Mouse (Mus musculus) splenic B cell, adult 2 months (primary cell): ENCODE data around the gene Rel.
"Not testable (repeated sequence)": the region's sequence is repeated elsewhere in the genome, so short reads cannot be mapped to it uniquely, and the experiment has no call there.

ENCODE experiments used
- DNase-seq: peaks from one replicate; pipeline ENCODE4 v3.0.0-alpha.2; 2011; ENCODE audit warnings: low read depth, low spot score
- H3K27me3 ChIP-seq: 2 replicates; pipeline ENCODE4 v1.6.1; 2012; ENCODE audit warnings: mild to moderate bottlenecking, low read length, moderate library complexity, mixed read lengths; ENCODE audit not compliant: control insufficient read depth, poor library complexity, insufficient read depth, severe bottlenecking
- H3K36me3 ChIP-seq: 2 replicates; pipeline ENCODE4 v1.6.1; 2012; ENCODE audit warnings: mild to moderate bottlenecking, low read length, moderate library complexity, mixed read lengths; ENCODE audit not compliant: control insufficient read depth, poor library complexity, insufficient read depth, severe bottlenecking

Gene Rel

DNA sequence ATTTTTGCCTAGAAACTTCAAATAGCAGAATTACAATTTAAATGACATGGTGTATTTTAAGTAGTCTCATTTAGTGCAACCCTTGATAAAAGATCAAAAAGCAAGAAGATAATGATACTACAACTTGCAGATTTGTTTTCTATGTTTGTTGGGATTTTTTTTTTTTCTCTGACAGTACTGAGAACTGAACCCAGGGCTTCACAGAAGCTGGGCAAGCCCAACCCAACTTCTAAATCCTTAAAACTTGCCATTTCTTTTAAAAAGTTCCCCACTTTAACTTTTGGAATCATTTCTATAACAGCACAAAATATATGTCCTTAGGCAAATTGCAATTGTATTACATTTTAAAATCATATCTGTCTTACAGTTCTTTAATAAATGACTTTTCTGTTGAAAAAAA lies 1.7 kb downstream of the Rel start:
- no peak for DNase-seq
- H3K27me3 ChIP-seq: no peaks in the 10 kb centered on the region
- H3K36me3 ChIP-seq: 0 out of 2 replicates have a peak, but pooled peaks cover 4% of the 10 kb centered on the region

DNA sequence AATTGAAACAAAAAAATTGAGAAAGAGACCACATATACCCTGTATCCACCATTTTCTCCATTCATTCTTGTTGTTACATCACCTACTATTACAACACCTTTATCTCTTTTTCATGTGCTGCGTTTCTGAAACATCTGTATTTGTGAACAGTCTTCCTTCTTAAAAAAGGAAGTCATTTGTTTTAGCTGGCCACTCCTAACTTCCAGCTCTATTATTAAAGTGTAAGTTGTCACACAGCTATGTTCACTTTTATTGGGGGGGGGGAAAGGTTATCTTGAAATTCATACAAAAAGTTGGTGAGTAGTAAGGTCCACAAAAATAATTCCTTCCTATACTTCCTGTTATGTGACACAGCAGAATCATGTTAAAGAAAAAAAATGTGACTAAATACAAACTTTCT lies 2.8 kb downstream of the Rel start:
- Histone ChIP-seq H3K27me3 (no peaks in the 10 kb centered on the region), H3K36me3 (0 out of 2 replicates have a peak, but pooled peaks cover 4% of the 10 kb centered on the region)
- DNase-seq: peak; percentile 43

- H3K36me3 ChIP-seq, DNase-seq, H3K27me3 ChIP-seq: not testable (repeated sequence)
These were observed 3.4 kb downstream of the Rel start for GRCm38 (mm10) chr11:23767369-23767768.

DNA sequence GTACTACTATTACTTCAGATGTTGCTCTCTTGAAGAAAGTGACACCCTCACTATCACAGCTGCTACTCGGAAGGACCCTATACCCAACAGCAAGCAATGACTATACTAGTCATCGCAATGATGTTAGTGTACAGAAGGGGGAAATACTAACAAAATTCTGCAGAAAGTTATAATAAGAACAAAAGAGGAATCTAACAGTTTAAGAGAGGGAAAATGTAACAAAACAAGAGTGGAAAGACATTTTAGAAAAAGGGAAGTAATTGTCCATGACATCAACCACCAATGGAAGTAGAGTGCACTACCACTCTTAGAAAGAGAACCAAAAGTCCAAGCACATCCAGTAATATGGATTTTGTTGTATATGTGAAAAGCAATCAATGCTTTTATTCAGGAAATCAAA lies 8.1 kb downstream of the Rel start:
- peaks cover 10% of the 10 kb centered on the region; the same call in 1 of the 2 replicates for H3K36me3 ChIP-seq
- DNase-seq: peak; percentile 57

DNA sequence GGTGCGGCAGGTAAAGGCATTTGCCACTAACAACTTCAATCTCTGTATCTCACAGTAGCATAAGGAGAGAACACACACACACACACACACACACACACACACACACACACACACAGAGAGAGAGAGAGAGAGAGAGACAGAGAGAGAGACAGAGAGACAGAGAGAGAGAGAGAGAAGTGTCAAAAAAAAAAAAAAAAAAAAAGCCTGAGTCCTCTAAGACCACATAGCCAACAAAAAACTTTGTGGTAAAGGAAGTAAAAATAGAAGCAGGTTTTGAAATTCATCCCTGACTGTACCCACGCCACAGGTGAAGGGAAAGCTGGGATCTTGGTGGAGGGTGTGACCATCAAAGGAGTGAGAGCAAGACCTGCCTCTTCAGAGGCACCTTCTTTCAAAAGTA lies 12.6 kb downstream of the Rel start:
- Histone ChIP-seq H3K36me3 (peaks cover 17% of the 10 kb centered on the region), H3K27me3 (peaks cover 2% of the 10 kb centered on the region; the same call in 1 of the 2 replicates)
- DNase-seq: no peak

More for the DNA sequence above, 8.1 kb downstream of the Rel start:
- peaks cover 2% of the 10 kb centered on the region; the same call in 1 of the 2 replicates for H3K27me3 ChIP-seq

DNA sequence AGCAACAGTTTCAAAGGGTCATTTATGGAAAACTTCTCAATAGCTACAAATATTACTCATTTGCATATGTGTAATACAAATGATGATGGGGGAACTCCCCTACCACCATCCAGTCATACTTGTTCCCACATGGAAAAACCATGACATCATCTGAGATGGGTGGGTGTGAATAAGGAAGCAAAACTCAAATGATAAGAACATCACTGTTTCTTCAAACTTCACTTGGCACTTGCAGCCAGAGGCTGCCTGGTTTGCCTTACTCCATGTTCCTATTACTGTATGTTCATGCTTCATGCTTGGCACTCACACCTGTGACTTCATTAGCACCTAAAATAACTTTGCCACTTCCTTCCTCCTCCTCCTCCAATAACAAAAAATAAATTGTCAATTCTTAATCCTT lies 16.4 kb downstream of the Rel start:
- DNase-seq: peak; percentile 90
- peaks cover 19% of the 10 kb centered on the region for H3K36me3 ChIP-seq
- no peaks in the 10 kb centered on the region for H3K27me3 ChIP-seq

DNA sequence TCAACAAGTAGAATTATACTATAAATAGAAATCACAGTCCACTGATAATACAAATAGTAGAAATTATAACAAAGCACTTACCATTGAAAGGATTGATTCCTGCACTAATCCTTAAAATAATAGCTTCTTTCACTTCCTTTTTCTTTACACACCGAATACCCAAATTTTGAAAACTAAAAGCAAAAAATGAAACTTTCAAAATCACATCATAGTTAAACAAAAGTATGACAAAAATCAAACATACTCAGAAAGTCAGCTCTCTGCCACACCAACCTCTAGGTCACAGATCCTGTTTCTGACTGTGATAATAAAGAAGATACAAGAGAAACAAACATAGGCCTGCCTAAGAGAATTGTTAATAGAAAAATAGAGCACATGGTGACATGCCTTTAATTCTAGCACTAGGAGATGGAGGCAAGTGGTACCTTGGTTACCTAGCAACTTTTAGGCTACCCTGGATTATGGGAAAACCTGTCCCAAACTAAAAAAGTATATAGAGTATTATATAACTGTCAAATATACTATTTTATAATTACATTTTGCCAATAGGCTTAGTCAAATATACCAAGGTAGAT lies 17.5 kb downstream of the Rel start:
- no peaks in the 10 kb centered on the region for H3K27me3 ChIP-seq
- peak; percentile 54 for DNase-seq

DNA sequence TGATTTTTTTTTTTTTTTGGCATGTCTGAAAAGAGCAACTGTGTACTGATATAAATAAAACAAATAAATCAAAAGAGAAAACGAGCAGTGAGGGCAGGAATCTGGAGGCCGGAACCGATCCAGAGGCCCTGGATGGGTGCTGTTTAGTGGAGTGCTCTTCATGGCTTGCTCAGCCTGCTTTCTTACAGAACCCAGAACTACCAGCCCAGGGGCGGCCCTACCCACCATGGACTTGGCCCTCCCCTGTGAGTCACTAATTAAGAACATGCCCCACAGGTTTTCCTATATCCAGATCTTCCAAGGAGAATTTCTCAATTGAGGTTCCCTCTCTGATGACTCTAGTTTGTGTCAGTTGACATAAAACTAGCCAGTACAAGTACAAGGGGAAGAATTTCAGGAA lies 24.7 kb downstream of the Rel start:
- no peaks in the 10 kb centered on the region for H3K27me3 ChIP-seq
- peaks cover 19% of the 10 kb centered on the region for H3K36me3 ChIP-seq
- no peak for DNase-seq

More for the DNA sequence above, 17.5 kb downstream of the Rel start:
- H3K36me3 ChIP-seq: peaks cover 19% of the 10 kb centered on the region

GRCm38 (mm10) chr11:23744352-23744751 lies 26.4 kb downstream of the Rel start:
- no peaks in the 10 kb centered on the region for H3K27me3 ChIP-seq
- DNase-seq: no peak
- H3K36me3 ChIP-seq: peaks cover 29% of the 10 kb centered on the region

- H3K36me3 ChIP-seq: peaks cover 31% of the 10 kb centered on the region
- H3K27me3 ChIP-seq: no peaks in the 10 kb centered on the region
- no peak for DNase-seq
These were observed 29.4 kb downstream of the Rel start for GRCm38 (mm10) chr11:23741386-23741785.

- no peak for DNase-seq
- Histone ChIP-seq H3K27me3 (no peaks in the 10 kb centered on the region), H3K36me3 (peaks cover 29% of the 10 kb centered on the region)
These were observed 29.9 kb downstream of the Rel start for GRCm38 (mm10) chr11:23740895-23741294.

- Histone ChIP-seq H3K27me3 (no peaks in the 10 kb centered on the region), H3K36me3 (peaks cover 22% of the 10 kb centered on the region)
- no peak for DNase-seq
These were observed 34.8 kb downstream of the Rel start for GRCm38 (mm10) chr11:23735820-23736470.

DNA sequence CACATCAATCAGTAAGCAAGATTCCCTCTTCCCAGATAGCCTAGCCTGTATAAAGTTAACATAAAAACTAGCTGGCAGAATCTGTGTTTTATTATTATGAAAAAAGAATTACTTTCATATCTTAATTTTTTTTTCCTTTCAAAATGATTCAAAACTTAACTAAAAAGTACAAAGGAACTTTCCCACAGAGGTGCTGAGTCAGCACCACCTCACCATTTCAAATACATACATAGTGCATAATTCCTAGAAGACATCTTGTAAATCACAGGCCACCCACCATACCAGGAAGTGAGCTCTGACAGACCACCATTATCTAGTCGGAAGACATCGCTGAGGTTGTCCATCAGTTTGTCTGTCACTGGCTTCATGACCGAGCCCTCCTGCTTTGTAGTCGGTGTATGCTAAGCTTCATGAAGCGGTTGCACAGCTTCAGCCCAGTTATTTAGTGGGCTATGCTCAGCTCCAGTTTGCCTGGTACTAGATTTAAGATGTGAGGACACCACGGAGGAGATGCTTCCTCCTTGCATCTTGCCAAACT lies 36.0 kb downstream of the Rel start:
- no peaks in the 10 kb centered on the region for H3K27me3 ChIP-seq
- DNase-seq: no peak
- H3K36me3 ChIP-seq: peaks cover 16% of the 10 kb centered on the region; the same call in 1 of the 2 replicates

DNA sequence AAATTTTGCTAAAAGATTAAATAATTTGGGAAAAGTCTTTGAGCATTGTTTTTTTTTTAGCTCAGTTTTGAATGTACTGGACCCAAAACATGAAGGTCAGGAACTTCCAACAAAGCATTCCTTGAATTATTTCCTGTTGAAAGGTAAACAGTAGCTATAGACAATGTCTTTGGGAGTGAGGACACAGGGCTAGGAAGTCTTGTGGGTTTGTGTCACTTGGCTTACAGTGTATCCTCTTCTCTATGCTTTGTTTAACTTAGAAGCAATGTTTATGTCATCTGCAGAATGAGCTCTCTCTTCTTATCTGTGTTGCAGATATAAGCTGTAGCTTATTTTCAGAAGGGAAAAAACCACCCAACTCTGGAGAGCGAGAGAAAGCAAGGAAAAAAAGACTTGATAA lies 37.9 kb downstream of the Rel start:
- H3K27me3 ChIP-seq: no peaks in the 10 kb centered on the region
- DNase-seq: no peak
- H3K36me3 ChIP-seq: peaks cover 6% of the 10 kb centered on the region; the same call in 1 of the 2 replicates

- Histone ChIP-seq H3K27me3 (no peaks in the 10 kb centered on the region), H3K36me3 (0 out of 2 replicates have a peak, but pooled peaks cover 4% of the 10 kb centered on the region)
- DNase-seq: no peak
These were observed 40.6 kb downstream of the Rel start for GRCm38 (mm10) chr11:23730120-23730519.
